Mouse (Mus musculus) ES-CJ7 (cell line): ENCODE measurements at regions not wholly inside any gene's neighbourhood (a gene's known extent, or its start where the extent isn't known, plus 50 kb on each side); places are given as distances from the start of the nearest gene placed in this dataset.

Source experiments
- DNase-seq: peaks from one replicate; pipeline ENCODE4 v3.0.0; 2011; ENCODE audit warnings: low read depth, low spot score

DNA sequence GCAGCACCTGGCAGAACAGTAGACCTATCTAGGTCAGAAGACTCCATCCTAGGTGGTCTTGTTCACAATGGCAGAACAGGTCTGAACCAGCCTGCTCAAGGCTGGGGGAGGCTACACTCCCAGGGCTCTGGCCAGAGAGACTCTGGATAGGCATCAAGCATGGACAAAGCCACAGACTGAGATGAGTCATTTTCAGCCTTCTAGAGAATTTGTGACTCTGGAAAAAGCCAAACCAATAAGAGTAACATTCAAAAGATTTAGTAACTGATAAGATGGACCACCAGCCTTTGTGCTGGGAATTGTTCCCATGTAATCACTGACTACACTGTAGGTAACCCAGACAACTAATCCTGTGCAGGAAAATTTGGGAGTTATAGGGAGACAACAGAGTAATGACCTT lies 320.3 kb upstream of the Gm9747 start:
- no peak for DNase-seq

DNA sequence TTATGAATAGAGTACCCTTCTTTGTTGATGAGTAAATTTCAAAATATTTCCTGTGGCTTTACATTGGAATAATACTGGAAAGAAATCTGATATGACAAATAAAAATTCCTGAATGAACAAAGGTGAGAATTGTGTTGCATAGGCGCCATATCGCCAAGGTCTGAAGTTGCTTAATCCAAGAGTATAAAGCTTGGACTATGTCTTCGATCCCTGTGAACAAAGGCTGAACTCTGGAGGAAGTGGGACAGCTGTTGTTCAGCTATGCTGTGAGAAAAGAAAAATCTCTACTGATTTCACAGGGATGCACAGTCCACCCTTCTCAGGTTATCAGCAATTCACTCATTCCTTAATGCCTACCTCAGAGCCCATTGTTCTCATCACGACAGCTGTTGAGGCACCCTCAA lies 319.3 kb upstream of the Gm9747 start:
- no peak for DNase-seq

DNA sequence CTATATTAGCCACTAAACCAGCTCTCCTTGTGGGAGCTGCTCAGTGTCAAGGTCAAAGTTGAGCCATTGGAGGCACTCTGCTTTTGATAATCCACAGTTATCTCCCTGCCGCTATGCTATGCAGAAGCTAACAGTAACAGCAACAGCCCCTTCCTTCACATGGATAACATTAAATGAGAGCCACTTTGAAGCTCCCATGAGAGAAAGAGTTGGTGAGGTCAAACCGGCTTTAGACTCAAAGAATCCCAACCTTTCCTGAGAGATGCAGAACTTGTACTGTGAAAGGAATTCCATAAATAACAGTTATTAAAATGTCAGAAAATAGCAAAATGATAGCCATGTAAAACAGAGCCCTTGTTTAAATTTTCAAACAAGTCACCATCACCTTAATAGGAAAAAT lies 316.1 kb upstream of the Gm9747 start:
- DNase-seq, result no peak

DNA sequence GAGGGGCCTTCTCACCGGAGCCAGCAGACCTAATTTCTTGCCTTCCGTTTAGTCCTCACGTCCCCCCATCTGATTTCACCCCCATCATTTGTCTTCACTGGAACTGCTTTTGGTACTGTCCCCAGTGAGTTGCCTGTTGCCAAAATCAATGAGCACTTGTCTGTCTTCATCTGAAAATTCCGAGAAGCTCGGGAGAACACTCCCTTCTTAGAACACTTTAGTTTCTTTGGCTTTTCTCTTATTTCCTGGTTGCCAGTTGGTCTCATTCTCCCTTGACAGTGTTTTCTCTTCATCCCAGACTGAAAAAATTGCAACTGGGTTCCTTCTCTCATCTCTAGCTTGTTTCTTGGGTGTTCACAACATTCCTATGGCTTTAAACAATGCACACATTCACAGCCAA lies 305.2 kb upstream of the Gm9747 start:
- no peak for DNase-seq

DNA sequence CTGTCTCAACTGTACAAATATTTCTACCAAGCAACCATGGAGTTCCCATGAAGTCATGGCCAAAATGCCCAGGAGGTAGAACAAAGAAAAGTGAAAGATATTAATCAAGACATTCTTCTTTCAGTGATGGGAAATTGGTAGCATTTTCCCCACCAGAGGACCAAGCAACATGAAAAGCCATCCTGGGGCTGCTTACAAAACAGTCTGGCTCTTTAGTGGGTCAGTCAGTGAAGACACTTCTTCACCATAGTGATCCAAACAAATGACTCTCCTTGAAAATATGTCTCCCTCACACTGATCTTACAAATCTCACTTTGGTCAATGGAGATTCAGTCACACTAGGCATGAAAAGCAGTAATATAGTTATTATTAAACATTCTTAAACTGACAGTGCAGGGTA lies 299.8 kb upstream of the Gm9747 start:
- no peak for DNase-seq

DNA sequence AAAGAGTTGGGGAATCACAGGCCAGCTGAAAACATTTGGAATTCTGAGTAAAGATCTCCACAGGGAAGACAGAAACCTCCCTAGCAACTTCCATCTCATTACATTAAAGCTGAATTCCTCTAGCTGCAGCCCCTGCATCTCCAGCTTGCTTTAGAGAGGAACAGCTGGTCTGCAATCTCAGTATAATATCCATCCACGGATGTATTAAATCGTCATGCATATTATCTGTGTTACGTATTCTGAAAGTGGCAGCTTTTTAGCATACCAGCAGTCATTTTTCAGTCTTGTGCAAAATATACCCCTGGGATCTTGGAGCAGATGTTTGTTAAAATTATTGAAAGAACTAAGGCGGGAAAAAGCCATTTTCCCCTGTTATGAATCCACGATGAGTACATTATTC lies 287.7 kb upstream of the Gm9747 start:
- DNase-seq, result no peak

DNA sequence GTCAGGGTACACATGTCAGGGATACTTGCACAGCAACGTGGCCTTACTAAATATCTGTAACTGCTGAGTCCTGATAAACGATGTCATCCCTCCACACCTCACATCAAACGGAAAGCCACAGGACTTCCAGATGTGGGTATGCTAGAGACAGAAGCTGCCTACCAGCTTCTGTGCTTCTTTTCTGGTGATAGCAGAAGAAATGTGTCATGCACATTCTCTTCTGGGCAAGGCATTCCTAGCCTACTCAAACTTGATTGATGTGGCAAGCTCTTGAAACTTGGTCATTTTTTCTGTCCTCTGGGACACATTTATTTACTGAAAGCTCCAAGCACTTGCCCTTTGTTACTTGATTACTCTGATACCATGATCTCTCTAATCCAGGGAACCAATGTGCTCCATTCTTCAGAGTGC lies 282.8 kb upstream of the Gm9747 start:
- no peak for DNase-seq

DNA sequence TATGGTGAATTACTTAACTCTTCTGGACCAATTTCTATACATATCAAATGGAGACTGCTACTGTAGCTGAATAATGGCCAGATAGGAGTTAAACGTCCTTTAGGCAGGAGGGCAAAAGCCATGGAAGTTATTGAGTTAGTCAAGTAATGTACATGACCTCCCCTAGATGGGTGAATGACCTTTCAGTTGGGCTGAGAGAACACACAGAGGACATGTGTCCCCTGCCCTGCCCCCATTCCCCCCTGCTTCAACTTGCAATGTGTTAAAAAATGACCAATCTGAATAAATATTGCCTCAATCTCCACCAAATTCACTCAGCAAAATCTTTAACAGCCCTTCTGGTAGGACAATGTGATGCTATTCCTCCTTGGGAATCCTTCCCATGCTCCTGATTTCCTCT lies 282.1 kb upstream of the Gm9747 start:
- no peak for DNase-seq

DNA sequence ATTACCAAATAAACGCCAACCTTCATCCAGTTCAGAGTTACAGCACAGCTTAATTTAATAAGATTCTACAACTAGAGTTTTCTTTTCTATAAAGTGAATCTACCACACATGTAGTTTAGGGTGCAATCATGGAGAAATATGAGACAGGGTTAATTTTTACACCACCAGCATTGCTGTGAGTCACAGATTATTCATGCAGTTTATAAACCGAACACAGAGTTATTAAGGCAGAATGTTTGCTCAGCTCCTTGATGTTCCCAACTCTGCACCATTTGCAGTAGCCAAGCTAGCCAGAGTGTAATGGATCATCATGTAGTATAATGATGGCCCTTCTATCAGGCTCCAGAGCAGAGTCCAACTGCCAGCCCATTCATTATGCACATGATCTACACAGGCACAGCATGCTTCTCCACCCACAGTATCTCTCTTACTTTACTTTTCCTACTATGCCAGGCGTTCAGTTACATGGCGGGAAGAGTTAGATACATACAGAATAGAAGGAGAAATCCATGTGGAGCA lies 281.4 kb upstream of the Gm9747 start:
- no peak for DNase-seq

DNA sequence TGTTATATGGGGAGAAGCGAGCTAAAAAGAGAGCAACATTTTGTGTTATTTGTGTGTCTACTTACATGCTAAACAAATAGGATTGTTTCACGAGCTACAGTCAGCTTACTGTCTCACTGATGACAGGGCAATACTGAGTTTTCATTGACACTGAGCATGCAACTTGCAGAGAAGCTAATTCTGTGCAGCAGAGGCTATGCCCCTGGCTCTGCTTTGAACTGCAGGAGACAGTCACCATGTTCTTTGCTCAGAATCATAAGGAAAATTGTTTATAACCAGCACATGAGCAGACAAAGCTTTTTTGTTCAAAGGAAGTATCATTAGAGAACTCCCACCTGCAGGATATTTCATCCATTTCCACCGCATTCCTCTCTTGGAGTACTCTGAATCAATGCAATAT lies 280.8 kb upstream of the Gm9747 start:
- no peak for DNase-seq

DNA sequence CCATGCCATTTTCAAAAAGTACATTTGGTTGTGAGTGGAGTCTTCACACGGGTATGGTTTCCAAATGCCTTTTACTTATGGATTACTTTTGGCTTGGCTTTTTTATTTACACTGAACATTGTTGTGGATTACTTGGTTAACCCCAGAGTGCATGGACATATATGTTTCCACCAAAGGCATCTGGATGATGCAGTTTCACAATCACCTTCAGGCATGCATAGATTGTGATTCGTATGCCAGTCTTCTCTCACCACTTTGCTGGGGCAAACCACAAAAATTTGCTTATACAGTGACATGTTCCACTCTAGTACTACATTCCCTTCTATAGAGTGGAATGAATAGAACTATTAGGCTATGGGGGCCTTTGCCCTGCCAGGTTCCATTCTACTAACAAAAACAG lies 278.4 kb upstream of the Gm9747 start:
- no peak for DNase-seq

DNA sequence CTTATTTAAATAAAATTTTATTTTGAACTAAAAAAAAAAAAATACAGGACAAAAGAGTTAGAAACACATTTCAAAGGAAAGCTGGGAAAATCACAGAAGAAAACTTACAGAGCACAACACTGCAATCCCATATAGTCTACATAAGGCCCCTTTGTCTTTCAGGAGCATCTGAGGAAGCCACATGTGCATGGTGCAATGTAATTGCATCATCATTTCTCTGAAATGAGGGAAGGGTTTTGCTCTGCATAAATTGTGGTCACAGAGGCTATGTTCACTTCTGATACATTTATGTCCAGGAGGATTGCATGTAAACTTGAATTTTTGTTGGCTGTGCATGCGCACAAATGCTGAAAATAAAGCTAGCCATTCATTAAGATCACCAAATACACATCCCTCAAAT lies 265.9 kb upstream of the Gm9747 start:
- DNase-seq, result no peak

DNA sequence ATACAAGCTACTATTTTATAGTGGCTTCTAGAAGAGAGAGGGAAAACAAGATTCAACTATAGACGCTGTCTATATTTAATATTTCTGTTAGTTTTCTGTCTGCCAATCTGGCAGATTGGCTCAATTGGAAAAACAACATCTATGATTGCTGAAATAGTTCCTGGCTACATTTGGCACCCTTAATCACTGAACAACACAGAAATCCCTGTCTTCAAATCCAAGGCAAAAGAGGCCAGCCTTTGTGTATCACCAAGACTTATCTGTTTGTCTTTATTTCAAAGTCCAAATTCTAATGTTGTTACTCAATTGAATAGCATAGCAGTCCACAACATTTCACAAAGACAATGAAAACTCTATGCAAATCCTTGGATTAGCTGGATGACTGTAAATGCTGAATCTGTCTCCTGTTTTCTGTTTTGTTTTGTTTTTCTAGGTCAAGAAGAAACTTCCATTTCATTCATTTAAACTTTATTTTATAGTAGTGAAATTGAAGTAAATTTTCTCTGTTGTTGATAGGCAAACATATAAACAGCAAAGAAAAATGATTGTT lies 265.1 kb upstream of the Gm9747 start:
- no peak for DNase-seq

DNA sequence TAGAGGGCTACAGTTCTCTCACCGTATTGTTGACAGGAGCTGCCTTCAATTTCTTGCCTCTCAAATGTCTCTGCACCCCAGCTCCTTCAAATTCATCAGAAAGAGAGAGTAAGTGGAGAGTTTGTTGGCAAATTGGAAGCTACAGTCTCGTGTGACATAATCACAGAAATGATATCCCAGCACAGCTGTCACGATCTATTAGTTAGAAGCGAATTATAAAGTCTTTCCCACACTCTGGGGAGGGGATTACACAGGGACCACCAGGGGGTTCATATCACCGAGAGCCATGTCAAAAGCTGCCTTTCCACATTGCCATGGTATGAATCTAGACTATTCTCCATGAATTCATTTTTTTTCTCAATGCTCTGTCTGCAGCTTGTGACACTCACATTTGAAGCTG lies 260.3 kb upstream of the Gm9747 start:
- no peak for DNase-seq

DNA sequence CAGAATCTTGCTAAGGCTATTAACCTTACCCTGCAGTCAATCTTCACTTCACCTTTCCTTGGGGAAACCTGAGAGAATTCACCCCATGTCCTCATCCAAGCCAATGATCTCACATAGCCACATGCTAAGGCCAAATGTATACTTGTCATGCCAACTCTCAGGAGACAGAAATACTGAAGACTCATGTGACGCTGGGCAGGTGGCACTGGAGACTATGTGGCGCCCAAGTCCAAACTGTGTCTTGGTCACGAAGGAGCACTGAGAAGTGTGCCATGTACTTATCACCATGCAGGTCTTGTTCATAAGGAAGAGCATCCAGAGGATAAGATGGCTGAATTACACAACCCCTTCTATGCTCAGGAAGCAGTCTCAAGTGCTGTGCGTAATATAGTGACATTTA lies 259.4 kb upstream of the Gm9747 start:
- no peak for DNase-seq

DNA sequence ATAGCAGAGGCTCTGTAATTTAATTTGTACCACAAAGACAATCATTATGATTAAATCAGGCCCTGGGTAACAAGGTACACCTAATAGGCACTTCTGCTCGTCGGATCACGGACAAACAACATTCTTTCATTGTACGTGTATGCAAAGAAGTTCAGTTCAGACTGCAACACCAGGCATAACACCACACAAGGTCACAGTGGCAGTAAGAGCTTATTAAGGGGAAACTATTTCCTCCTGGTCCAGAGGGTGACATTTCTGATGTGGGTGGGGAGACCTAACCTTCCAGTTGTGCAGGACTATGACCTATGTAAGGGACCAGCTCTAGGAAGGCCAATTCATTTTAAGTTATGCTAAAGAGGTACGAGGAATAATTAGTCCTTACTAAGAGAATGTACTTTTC lies 225.0 kb upstream of the Gm9747 start:
- DNase-seq, result peak; percentile 56

DNA sequence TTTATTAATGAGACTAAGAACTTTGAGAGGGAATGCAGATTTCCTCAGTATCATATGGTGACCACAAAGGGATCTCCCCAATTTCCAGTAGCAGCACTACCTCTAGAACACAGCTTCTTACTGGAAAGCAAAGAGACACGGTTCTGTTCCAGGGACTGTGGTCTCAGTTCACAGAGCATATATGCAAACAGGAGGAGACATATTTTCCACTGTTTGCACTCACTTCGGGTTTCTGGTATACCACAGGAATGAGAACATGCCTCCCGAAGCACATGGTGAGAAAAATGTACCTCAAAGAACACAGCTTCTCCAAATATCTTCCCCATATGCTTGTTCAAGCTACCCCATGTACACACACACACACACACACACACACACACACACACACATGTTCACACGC lies 224.1 kb upstream of the Gm9747 start:
- no peak for DNase-seq

DNA sequence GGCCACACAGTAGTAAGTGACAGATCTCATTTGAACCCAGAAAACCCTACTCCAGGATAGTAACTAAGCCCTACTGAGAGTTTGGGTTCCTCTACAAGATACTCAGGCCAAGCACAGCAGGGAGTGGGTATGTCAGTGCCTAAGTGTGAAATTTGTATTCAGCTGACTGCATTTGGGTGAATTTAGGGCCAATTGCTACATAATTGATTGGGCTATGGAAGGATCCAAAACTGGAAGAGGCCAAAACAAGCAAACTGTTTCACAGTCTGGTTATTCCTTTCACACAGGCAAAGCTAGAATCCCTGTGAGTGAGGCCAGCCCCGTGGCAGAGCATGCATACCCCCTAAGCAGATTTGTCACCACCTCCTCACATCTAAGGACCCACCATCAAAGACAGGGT lies 221.9 kb upstream of the Gm9747 start:
- no peak for DNase-seq

DNA sequence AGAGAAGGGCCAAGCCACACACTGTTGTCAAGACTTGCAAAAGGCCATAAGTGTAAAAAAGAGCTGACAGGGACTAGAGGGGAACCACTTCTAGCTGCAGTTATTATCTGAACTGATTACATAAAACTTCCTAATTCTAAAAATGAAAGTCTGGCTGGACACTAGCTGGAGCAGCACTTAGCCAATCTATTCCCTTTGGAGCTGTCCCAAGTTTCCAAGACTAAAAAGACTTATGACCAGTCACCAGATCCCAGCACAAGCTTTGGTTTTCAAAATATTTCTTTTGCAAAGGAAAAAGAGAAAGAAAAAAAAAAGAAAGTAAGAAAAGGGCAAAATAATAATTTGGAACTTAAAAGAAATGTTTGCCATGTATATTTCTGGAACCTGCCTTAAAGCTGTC lies 217.6 kb upstream of the Gm9747 start:
- no peak for DNase-seq

DNA sequence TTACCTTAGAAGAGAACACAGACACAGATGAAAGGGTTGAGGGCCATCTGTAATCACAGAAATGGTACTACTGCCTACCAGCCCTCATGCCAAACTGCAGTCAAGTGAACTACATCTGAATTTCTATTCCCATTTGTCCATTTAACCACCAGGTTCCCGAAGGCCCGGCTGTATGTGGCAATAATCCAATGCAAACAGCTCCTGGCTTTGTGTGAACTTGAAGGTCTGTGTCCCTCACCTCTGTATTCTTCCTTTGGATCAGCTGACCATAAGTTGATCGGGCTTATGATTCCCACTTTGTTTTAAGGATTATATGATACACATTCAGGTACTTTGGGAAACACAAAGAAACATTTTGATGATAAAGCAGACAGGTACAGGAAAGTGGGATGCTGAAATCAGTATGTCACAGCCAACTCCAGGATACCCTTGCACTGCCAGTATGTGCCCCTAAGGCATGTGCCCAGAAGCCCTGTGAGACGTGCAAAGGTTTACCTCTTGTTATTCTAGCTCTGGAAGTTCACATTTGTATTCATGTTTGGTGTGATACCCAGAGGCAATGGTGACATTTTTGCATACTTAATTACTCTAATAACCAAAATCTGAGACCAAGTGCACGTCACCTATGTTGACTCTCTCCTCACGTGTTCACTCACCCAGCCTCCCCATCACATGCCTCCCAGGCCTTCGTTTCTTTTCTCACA lies 214.1 kb upstream of the Gm9747 start:
- DNase-seq, result no peak

DNA sequence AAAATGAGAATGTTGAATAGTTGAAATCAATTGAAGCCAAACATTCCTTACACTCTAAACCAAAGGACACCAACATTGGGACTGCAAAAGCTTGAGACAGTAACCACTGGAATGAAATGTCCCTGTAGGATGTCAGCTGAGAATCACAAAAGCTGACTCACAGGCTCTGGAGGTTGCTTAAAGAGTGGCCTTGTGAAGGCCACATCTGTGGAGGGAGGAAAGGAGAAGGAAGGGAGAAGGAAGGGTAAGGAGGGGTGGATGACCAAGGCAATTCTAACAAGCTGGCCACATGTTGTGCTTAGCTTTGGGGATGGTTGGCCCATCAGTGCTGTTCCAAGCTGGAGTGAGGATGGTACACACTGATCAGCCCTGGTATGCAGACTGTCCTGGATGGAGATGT lies 205.2 kb upstream of the Gm9747 start:
- no peak for DNase-seq

DNA sequence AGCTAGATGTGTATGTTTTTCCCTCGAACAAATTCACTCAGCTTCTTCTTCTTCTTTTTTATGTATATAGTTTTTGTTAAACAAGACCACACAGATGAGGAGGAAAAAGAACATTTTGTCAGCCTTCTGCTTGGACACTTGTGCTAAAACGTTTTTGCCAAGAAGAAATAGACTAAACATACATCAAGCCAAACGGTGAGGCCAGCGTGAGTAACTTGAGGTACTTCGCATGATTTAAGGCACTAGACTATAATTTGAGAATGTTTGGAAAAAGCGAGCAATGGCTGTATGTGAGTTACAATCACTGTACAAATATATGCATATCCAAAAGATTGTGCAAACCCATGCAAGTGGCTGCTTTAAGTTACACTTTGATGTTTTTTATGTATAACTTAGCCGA lies 201.8 kb upstream of the Gm9747 start:
- DNase-seq, result no peak

DNA sequence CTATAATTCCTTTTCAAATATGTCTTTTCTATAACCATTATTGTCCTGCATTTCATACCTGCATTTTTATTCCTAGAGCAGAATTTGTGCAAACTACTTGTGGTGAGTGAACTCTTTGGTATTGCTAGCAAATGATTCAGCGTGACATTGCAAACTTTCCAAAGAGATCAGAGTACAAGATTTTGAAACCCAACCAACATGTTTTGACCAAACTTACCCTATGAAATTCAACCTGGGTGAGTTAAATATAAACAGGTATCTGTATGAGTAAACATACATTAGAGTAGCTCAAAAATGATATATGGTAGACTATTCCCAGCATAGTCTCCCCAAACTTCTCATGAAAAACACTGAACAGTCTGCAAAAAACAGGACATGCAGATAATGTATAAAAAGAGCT lies 200.5 kb upstream of the Gm9747 start:
- no peak for DNase-seq

DNA sequence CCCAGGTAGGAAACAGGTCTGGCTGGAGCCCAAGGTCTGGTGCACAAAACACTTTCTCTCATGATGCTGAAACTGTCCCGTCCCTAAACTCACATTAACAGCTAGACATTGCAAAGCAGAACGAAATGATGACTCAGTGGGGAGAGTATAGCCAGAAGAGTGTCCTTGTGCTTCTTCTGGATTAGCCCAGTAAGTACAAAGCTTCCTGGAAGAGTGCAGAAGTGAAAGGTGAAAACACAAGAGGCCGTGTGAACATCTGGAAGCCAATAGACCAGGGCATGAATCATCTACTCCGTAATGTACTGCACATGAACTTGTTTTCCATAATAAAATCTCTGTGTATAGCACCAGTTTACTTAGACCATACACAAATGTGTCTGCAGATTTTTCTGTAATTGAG lies 194.7 kb upstream of the Gm9747 start:
- DNase-seq, result no peak
